Mouse (Mus musculus) kidney, embryonic 16.5 days (tissue): ENCODE data around the gene Cxcl12. TPM values are rescaled to one million over a fixed set of nuclear protein-coding genes. Genes with fewer than 3 reads are reported as not detected.

ENCODE experiments used
- ATAC-seq: fragments of 200-750 bp; cut with Nextera tagmentation; 2 replicates; pipeline ENCODE4 v1.8.0; 2017; ENCODE audit warnings: moderate TSS enrichment; ENCODE audit not compliant: low FRiP score, low TSS enrichment
- H3K27ac ChIP-seq: fragments of 300-500 bp; sonication (generic); 2 replicates; pipeline ENCODE4 v1.5.1; 2014; ENCODE audit warnings: low read length
- H3K27me3 ChIP-seq: fragments of 300-500 bp; sonication (generic); 2 replicates; pipeline ENCODE4 v1.6.1; 2014; ENCODE audit warnings: low read length, control low read depth, mixed read lengths; ENCODE audit not compliant: insufficient read depth
- H3K36me3 ChIP-seq: fragments of 300-500 bp; sonication (generic); 2 replicates; pipeline ENCODE4 v1.6.1; 2014; ENCODE audit warnings: low read length, control low read depth, mixed read lengths; ENCODE audit not compliant: insufficient read depth
- H3K4me1 ChIP-seq: fragments of 300-500 bp; sonication (generic); 2 replicates; pipeline ENCODE4 v1.6.1; 2014; ENCODE audit warnings: low read length, control low read depth, mixed read lengths; ENCODE audit not compliant: insufficient read depth
- H3K4me2 ChIP-seq: fragments of 300-500 bp; sonication (generic); replicated peaks from 2 replicates; pipeline ENCODE4 v1.6.1; 2014; ENCODE audit warnings: low read depth, low read length
- H3K4me3 ChIP-seq: fragments of 300-500 bp; sonication (generic); 2 replicates; pipeline ENCODE4 v1.5.1; 2014; ENCODE audit warnings: mild to moderate bottlenecking, low read length
- H3K9ac ChIP-seq: fragments of 300-500 bp; sonication (generic); replicated peaks from 2 replicates; pipeline ENCODE4 v1.6.1; 2014; ENCODE audit warnings: low read length
- H3K9me3 ChIP-seq: fragments of 300-500 bp; sonication (generic); 2 replicates; pipeline ENCODE4 v1.6.1; 2016; ENCODE audit warnings: low read length, control low read depth
- WGBS: fragments of 180-500 bp; shearing (Covaris S2); extraction: QIAGEN DNeasy Blood & Tissue Kit; methylation state at CpG from one replicate; pipeline ENCODE4 v1.1.7; 2014; 5-methylcytosine and 5-hydroxymethylcytosine counted together
- polyA plus RNA-seq: library from polyadenylated mRNA; unstranded; fragments of >200 nt; fragmentation: Nextera tagmentation; extraction: Ambion mirVana; gene quantifications from 2 replicates; pipeline ENCODE4 v1.2.1, GENCODE M21; 2015

Cxcl12 gene
- polyA plus RNA-seq, 1 experiment from 2014 or later, result 162 TPM

GRCm38 (mm10) chr6:117153046-117153445 lies 15.3 kb upstream of the Cxcl12 start:
- 66% methylated on average over 5 of the region's 5 CpGs for WGBS
- H3K4me2 ChIP-seq, result no peak overlapping the region
- no peaks in the 10 kb centered on the region for H3K27me3 ChIP-seq
- no peaks in the 10 kb centered on the region for H3K9me3 ChIP-seq
- no peak for ATAC-seq
- no peak overlapping the region for H3K4me3 ChIP-seq
- H3K27ac ChIP-seq, result no peak overlapping the region
- no peak overlapping the region for H3K9ac ChIP-seq
- H3K36me3 ChIP-seq, result no peaks in the 10 kb centered on the region
- peaks cover 5% of the 10 kb centered on the region; the same call in 1 of the 2 replicates for H3K4me1 ChIP-seq

GRCm38 (mm10) chr6:117156846-117157245 lies 11.5 kb upstream of the Cxcl12 start:
- Histone ChIP-seq H3K9ac (no peak overlapping the region), H3K36me3 (no peaks in the 10 kb centered on the region), H3K4me2 (no peak overlapping the region), H3K9me3 (no peaks in the 10 kb centered on the region), H3K27me3 (no peaks in the 10 kb centered on the region), H3K27ac (no peak overlapping the region), H3K4me3 (no peak overlapping the region), H3K4me1 (peaks cover 13% of the 10 kb centered on the region; the same call in 1 of the 2 replicates)
- ATAC-seq, result no peak
- WGBS, result 73% methylated on average over 4 of the region's 4 CpGs

GRCm38 (mm10) chr6:117159710-117160690 lies 8.3 kb upstream of the Cxcl12 start:
- peak; percentile 73 for ATAC-seq
- peak overlapping the region; percentile 44; the same call in 1 of the 2 replicates for H3K27ac ChIP-seq

GRCm38 (mm10) chr6:117163486-117163885 lies 4.8 kb upstream of the Cxcl12 start:
- H3K4me1 ChIP-seq, result peaks cover 25% of the 10 kb centered on the region
- H3K4me3 ChIP-seq, result no peak overlapping the region
- no peaks in the 10 kb centered on the region for H3K36me3 ChIP-seq
- ATAC-seq, result no peak
- peaks cover 11% of the 10 kb centered on the region for H3K27me3 ChIP-seq
- H3K9me3 ChIP-seq, result no peaks in the 10 kb centered on the region
- 86% methylated on average over 5 of the region's 5 CpGs for WGBS
- no peak overlapping the region for H3K4me2 ChIP-seq
- no peak overlapping the region for H3K9ac ChIP-seq
- H3K27ac ChIP-seq, result no peak overlapping the region

More at GRCm38 (mm10) chr6:117159710-117160690, 8.3 kb upstream of the Cxcl12 start:
- no peaks in the 10 kb centered on the region for H3K36me3 ChIP-seq
- no peaks in the 10 kb centered on the region for H3K27me3 ChIP-seq
- no peak overlapping the region for H3K9ac ChIP-seq
- no peaks in the 10 kb centered on the region for H3K9me3 ChIP-seq
- H3K4me1 ChIP-seq, result peaks cover 13% of the 10 kb centered on the region; the same call in 1 of the 2 replicates
- no peak overlapping the region for H3K4me3 ChIP-seq
- H3K4me2 ChIP-seq, result no peak overlapping the region
- WGBS, result 21% methylated on average over 16 of the region's 16 CpGs

- Histone ChIP-seq H3K9me3 (no peaks in the 10 kb centered on the region), H3K27me3 (peaks cover 11% of the 10 kb centered on the region), H3K9ac (no peak overlapping the region), H3K4me1 (peaks cover 17% of the 10 kb centered on the region), H3K36me3 (no peaks in the 10 kb centered on the region), H3K4me3 (peak overlapping the region; percentile 7; the same call in 1 of the 2 replicates), H3K4me2 (peak overlapping the region; percentile 93), H3K27ac (no peak overlapping the region)
- peak; percentile 74 for ATAC-seq
- WGBS, result 2% methylated on average over 16 of the region's 16 CpGs
Measured at GRCm38 (mm10) chr6:117166581-117167425, 1.5 kb upstream of the Cxcl12 start.

GRCm38 (mm10) chr6:117167426-117167730 lies 957 bp upstream of the Cxcl12 start:
- no peak overlapping the region for H3K9ac ChIP-seq
- no peaks in the 10 kb centered on the region for H3K9me3 ChIP-seq
- H3K4me2 ChIP-seq, result peak overlapping the region; percentile 93
- peak overlapping the region; percentile 7; the same call in 1 of the 2 replicates for H3K4me3 ChIP-seq
- 18% methylated on average over 7 of the region's 7 CpGs for WGBS
- ATAC-seq, result no peak
- H3K36me3 ChIP-seq, result no peaks in the 10 kb centered on the region
- H3K27ac ChIP-seq, result no peak overlapping the region
- H3K27me3 ChIP-seq, result peaks cover 11% of the 10 kb centered on the region
- peaks cover 17% of the 10 kb centered on the region for H3K4me1 ChIP-seq

GRCm38 (mm10) chr6:117169051-117169909 lies 945 bp downstream of the Cxcl12 start:
- under 1% methylated on average over 46 of the region's 46 CpGs for WGBS
- 0 out of 2 replicates have a peak, but pooled peaks cover 2% of the 10 kb centered on the region for H3K36me3 ChIP-seq
- H3K9ac ChIP-seq, result peak overlapping the region; percentile 80
- peak overlapping the region; percentile 59 for H3K27ac ChIP-seq
- peak overlapping the region; percentile 73 for H3K4me3 ChIP-seq
- peak; percentile 50 for ATAC-seq
- H3K4me1 ChIP-seq, result peaks cover 20% of the 10 kb centered on the region
- no peaks in the 10 kb centered on the region for H3K9me3 ChIP-seq
- H3K4me2 ChIP-seq, result peak overlapping the region; percentile 93
- H3K27me3 ChIP-seq, result peaks cover 11% of the 10 kb centered on the region

- H3K9ac ChIP-seq, result peak overlapping the region; percentile 80
- peaks cover 20% of the 10 kb centered on the region for H3K4me1 ChIP-seq
- ATAC-seq, result no peak
- no peaks in the 10 kb centered on the region for H3K9me3 ChIP-seq
- 0 out of 2 replicates have a peak, but pooled peaks cover 2% of the 10 kb centered on the region for H3K36me3 ChIP-seq
- 0 out of 2 replicates have a peak overlapping the region, but pooled peaks have one; percentile 19 for H3K27ac ChIP-seq
- peaks cover 11% of the 10 kb centered on the region for H3K27me3 ChIP-seq
- H3K4me3 ChIP-seq, result peak overlapping the region; percentile 73
- WGBS, result 17% methylated on average over 10 of the region's 10 CpGs
- peak overlapping the region; percentile 93 for H3K4me2 ChIP-seq
Measured at GRCm38 (mm10) chr6:117169910-117170747, 1.8 kb downstream of the Cxcl12 start.
